Mouse (Mus musculus) thymus, adult 2 months (tissue): ENCODE measurements at regions not wholly inside any gene's neighbourhood (a gene's known extent, or its start where the extent isn't known, plus 50 kb on each side); places are given as distances from the start of the nearest gene placed in this dataset.

ENCODE experiments used
- DNase-seq: peaks from one replicate; pipeline ENCODE4 v3.0.0; 2021
- H3K27ac ChIP-seq: fragments of 200-500 bp; 2 replicates; pipeline ENCODE4 v1.5.1; 2012; ENCODE audit warnings: low read length, control low read depth; ENCODE audit not compliant: control insufficient read depth, insufficient read depth
- H3K27me3 ChIP-seq: fragments of 200-500 bp; 2 replicates; pipeline ENCODE4 v1.6.1; 2012; ENCODE audit warnings: mild to moderate bottlenecking, low read length, moderate library complexity, mixed read lengths; ENCODE audit not compliant: control insufficient read depth, insufficient read depth
- H3K36me3 ChIP-seq: fragments of 200-500 bp; 2 replicates; pipeline ENCODE4 v1.6.1; 2012; ENCODE audit warnings: mild to moderate bottlenecking, low read length, moderate library complexity; ENCODE audit not compliant: control insufficient read depth, insufficient read depth
- H3K4me1 ChIP-seq: fragments of 200-500 bp; replicated peaks from 2 replicates; pipeline ENCODE4 v1.6.1; 2012; ENCODE audit warnings: low read length; ENCODE audit not compliant: control insufficient read depth, insufficient read depth
- H3K4me3 ChIP-seq: fragments of 200-500 bp; 2 replicates; pipeline ENCODE4 v1.5.1; 2012; ENCODE audit warnings: mild to moderate bottlenecking, low read length, control low read depth, moderate library complexity; ENCODE audit not compliant: control insufficient read depth, insufficient read depth
- CTCF ChIP-seq: fragments of 200-500 bp; IDR thresholded peaks from 2 replicates; pipeline ENCODE4 v1.5.1; 2012; ENCODE audit warnings: mild to moderate bottlenecking, control low read depth, low read length, moderate library complexity, borderline replicate concordance; ENCODE audit not compliant: control insufficient read depth, poor library complexity, insufficient read depth; ENCODE audit errors: extremely low read depth
- POLR2A ChIP-seq: fragments of 200-500 bp; IDR thresholded peaks from 2 replicates; pipeline ENCODE4 v1.6.1; 2012; ENCODE audit warnings: mild to moderate bottlenecking, low read length, control low read depth, moderate library complexity; ENCODE audit not compliant: control insufficient read depth, poor library complexity, insufficient read depth; ENCODE audit errors: extremely low read depth
- WGBS: fragments of 180-500 bp; shearing (Covaris S2); methylation state at CpG from one replicate; pipeline ENCODE4 v1.1.7; 2018; 5-methylcytosine and 5-hydroxymethylcytosine counted together

GRCm38 (mm10) chr9:113601451-113601850, 106.6 kb downstream of the Pdcd6ip start:
- no peaks in the 10 kb centered on the region for H3K4me1 ChIP-seq
- 39% methylated on average over 5 of the region's 5 CpGs for WGBS
- H3K27me3 ChIP-seq = no peaks in the 10 kb centered on the region
- H3K4me3 ChIP-seq = no peak overlapping the region
- TF ChIP-seq POLR2A = no peak
- TF ChIP-seq CTCF = no peak
- no peak overlapping the region for H3K27ac ChIP-seq
- H3K36me3 ChIP-seq = no peaks in the 10 kb centered on the region
- DNase-seq = no peak

GRCm38 (mm10) chr9:113587260-113587659, 120.8 kb downstream of the Pdcd6ip start:
- no peaks in the 10 kb centered on the region for H3K4me1 ChIP-seq
- no peak for DNase-seq
- H3K27me3 ChIP-seq = no peaks in the 10 kb centered on the region
- H3K4me3 ChIP-seq = no peak overlapping the region
- no peak for TF ChIP-seq CTCF
- no peak for TF ChIP-seq POLR2A
- H3K36me3 ChIP-seq = no peaks in the 10 kb centered on the region
- no peak overlapping the region for H3K27ac ChIP-seq
- WGBS = 61% methylated on average over 6 of the region's 6 CpGs

GRCm38 (mm10) chr9:113586477-113586876, 121.6 kb downstream of the Pdcd6ip start:
- no peak overlapping the region for H3K27ac ChIP-seq
- DNase-seq = no peak
- WGBS = 94% methylated on average over 4 of the region's 4 CpGs
- no peaks in the 10 kb centered on the region for H3K36me3 ChIP-seq
- no peaks in the 10 kb centered on the region for H3K27me3 ChIP-seq
- TF ChIP-seq CTCF (no peak), POLR2A (no peak)
- H3K4me1 ChIP-seq = no peaks in the 10 kb centered on the region
- H3K4me3 ChIP-seq = no peak overlapping the region

- Histone ChIP-seq H3K4me1 (no peaks in the 10 kb centered on the region), H3K4me3 (no peak overlapping the region), H3K36me3 (no peaks in the 10 kb centered on the region), H3K27ac (no peak overlapping the region), H3K27me3 (no peaks in the 10 kb centered on the region)
- no peak for DNase-seq
- 82% methylated on average over 9 of the region's 9 CpGs for WGBS
- TF ChIP-seq POLR2A (no peak), CTCF (no peak)
These were observed 129.8 kb downstream of the Pdcd6ip start for GRCm38 (mm10) chr9:113578221-113578620.

- H3K27me3 ChIP-seq = no peaks in the 10 kb centered on the region
- no peak overlapping the region for H3K4me3 ChIP-seq
- DNase-seq = no peak
- TF ChIP-seq POLR2A (no peak), CTCF (no peak)
- no peaks in the 10 kb centered on the region for H3K4me1 ChIP-seq
- H3K27ac ChIP-seq = no peak overlapping the region
- 88% methylated on average over 1 of the region's 1 CpGs for WGBS
- no peaks in the 10 kb centered on the region for H3K36me3 ChIP-seq
These were observed 139.2 kb downstream of the Pdcd6ip start for GRCm38 (mm10) chr9:113568849-113569248.

- no peak for DNase-seq
- H3K36me3 ChIP-seq = no peaks in the 10 kb centered on the region
- no peak overlapping the region for H3K27ac ChIP-seq
- H3K27me3 ChIP-seq = no peaks in the 10 kb centered on the region
- WGBS = 100% methylated on average over 1 of the region's 1 CpGs
- no peak for TF ChIP-seq CTCF
- no peaks in the 10 kb centered on the region for H3K4me1 ChIP-seq
- H3K4me3 ChIP-seq = no peak overlapping the region
These were observed 140.4 kb downstream of the Pdcd6ip start for GRCm38 (mm10) chr9:113567705-113568104.

GRCm38 (mm10) chr9:113566620-113567019, 141.4 kb downstream of the Pdcd6ip start:
- Histone ChIP-seq H3K36me3 (no peaks in the 10 kb centered on the region), H3K4me3 (no peak overlapping the region), H3K27me3 (no peaks in the 10 kb centered on the region), H3K4me1 (no peaks in the 10 kb centered on the region), H3K27ac (no peak overlapping the region)
- WGBS = 23% methylated on average over 3 of the region's 3 CpGs
- TF ChIP-seq CTCF = no peak
- TF ChIP-seq POLR2A = no peak
- no peak for DNase-seq
